Mouse (Mus musculus) liver, postnatal 0 days (tissue): ENCODE results near the gene Lrrc2. TPM values are rescaled to one million over a fixed set of nuclear protein-coding genes. Genes with fewer than 3 reads are reported as not detected.

ENCODE experiments used
- ATAC-seq: fragments of 200-750 bp; cut with Nextera tagmentation; 2 replicates; pipeline ENCODE4 v1.8.0; 2017; ENCODE audit warnings: mild to moderate bottlenecking, moderate library complexity
- DNase-seq: peaks from one replicate; pipeline ENCODE4 v3.0.0-alpha.2; 2016
- H3K27ac ChIP-seq: fragments of 300-500 bp; sonication (generic); 2 replicates; pipeline ENCODE4 v1.5.1; 2014; ENCODE audit warnings: antibody characterized with exemption, moderate library complexity, mild to moderate bottlenecking, low read depth
- H3K27me3 ChIP-seq: fragments of 300-500 bp; sonication (generic); 2 replicates; pipeline ENCODE4 v1.6.1; 2014; ENCODE audit warnings: low read length, control low read depth, mixed read lengths; ENCODE audit not compliant: insufficient read depth
- H3K36me3 ChIP-seq: fragments of 300-500 bp; sonication (generic); replicated peaks from 2 replicates; pipeline ENCODE4 v1.6.1; 2014; ENCODE audit warnings: mild to moderate bottlenecking, control low read depth, low read length, moderate library complexity, mixed read lengths; ENCODE audit not compliant: insufficient read depth
- H3K4me1 ChIP-seq: fragments of 300-500 bp; sonication (generic); 2 replicates; pipeline ENCODE4 v1.6.1; 2014; ENCODE audit warnings: antibody characterized with exemption, mild to moderate bottlenecking, control low read depth; ENCODE audit not compliant: insufficient read depth
- H3K4me2 ChIP-seq: fragments of 300-500 bp; sonication (generic); 2 replicates; pipeline ENCODE4 v1.6.1; 2014; ENCODE audit warnings: low read depth, mild to moderate bottlenecking, low read length, moderate library complexity, mixed read lengths
- H3K4me3 ChIP-seq: fragments of 300-500 bp; sonication (generic); 2 replicates; pipeline ENCODE4 v1.5.1; 2014; ENCODE audit warnings: low read depth, low read length
- H3K9ac ChIP-seq: fragments of 300-500 bp; sonication (generic); replicated peaks from 2 replicates; pipeline ENCODE4 v1.6.1; 2014; ENCODE audit warnings: mild to moderate bottlenecking, moderate library complexity
- H3K9me3 ChIP-seq: fragments of 300-500 bp; sonication (generic); 2 replicates; pipeline ENCODE4 v1.6.1; 2016; ENCODE audit warnings: mild to moderate bottlenecking, control low read depth, low read length, mixed read lengths
- CTCF ChIP-seq: sonication (generic); IDR thresholded peaks from 2 replicates; pipeline ENCODE4 v1.5.1; 2016; ENCODE audit warnings: antibody characterized with exemption, low read depth
- EP300 ChIP-seq: IDR thresholded peaks from 2 replicates; pipeline ENCODE4 v1.6.1; 2016; ENCODE audit warnings: antibody characterized with exemption, low read depth, mild to moderate bottlenecking
- WGBS: fragments of 180-500 bp; shearing (Covaris S2); extraction: QIAGEN DNeasy Blood & Tissue Kit; methylation state at CpG from one replicate; pipeline ENCODE4 v1.1.7; 2014; ENCODE audit not compliant: insufficient replicate concordance; 5-methylcytosine and 5-hydroxymethylcytosine counted together
- polyA plus RNA-seq: library from polyadenylated mRNA; unstranded; fragments of >200 nt; fragmentation: Nextera tagmentation; extraction: Ambion mirVana; gene quantifications from 2 replicates; pipeline ENCODE4 v1.2.1, GENCODE M21; 2015

Lrrc2 gene
- polyA plus RNA-seq, 1 experiment from 2014 or later = 0.13 TPM

GRCm38 (mm10) chr9:110989141-110989540 is 37.8 kb downstream of the Lrrc2 start:
- DNase-seq = no peak
- Histone ChIP-seq H3K27me3 (no peaks in the 10 kb centered on the region), H3K4me2 (peak overlapping the region; percentile 68), H3K4me3 (peak overlapping the region; percentile 42), H3K9me3 (no peaks in the 10 kb centered on the region), H3K36me3 (no peaks in the 10 kb centered on the region), H3K9ac (peak overlapping the region; percentile 63), H3K27ac (peak overlapping the region; percentile 90), H3K4me1 (peaks cover 9% of the 10 kb centered on the region)
- 43% methylated on average over 4 of the region's 4 CpGs for WGBS
- ATAC-seq = no peak
- TF ChIP-seq CTCF (no peak), EP300 (no peak)

GRCm38 (mm10) chr9:110989543-110989942 is 38.2 kb downstream of the Lrrc2 start:
- Histone ChIP-seq H3K4me1 (peaks cover 6% of the 10 kb centered on the region), H3K9me3 (no peaks in the 10 kb centered on the region), H3K4me3 (peak overlapping the region; percentile 42), H3K27me3 (no peaks in the 10 kb centered on the region), H3K36me3 (no peaks in the 10 kb centered on the region), H3K9ac (peak overlapping the region; percentile 63), H3K27ac (peak overlapping the region; percentile 90), H3K4me2 (peak overlapping the region; percentile 68)
- DNase-seq (no peak), ATAC-seq (no peak)
- no peak for TF ChIP-seq CTCF
- TF ChIP-seq EP300 = no peak
- 61% methylated on average over 2 of the region's 2 CpGs for WGBS

- DNase-seq (no peak), ATAC-seq (no peak)
- H3K36me3 ChIP-seq = no peaks in the 10 kb centered on the region
- peak within 1 kb of the TSS; percentile 42 for H3K4me3 ChIP-seq
- peak within 1 kb of the TSS; percentile 68 for H3K4me2 ChIP-seq
- H3K9ac ChIP-seq = peak within 1 kb of the TSS; percentile 63
- TF ChIP-seq CTCF (no peak), EP300 (no peak)
- peaks cover 10% of the 10 kb centered on the region for H3K4me1 ChIP-seq
- H3K27me3 ChIP-seq = no peaks in the 10 kb centered on the region
- 23% methylated on average over 6 of the region's 6 CpGs for WGBS
- H3K27ac ChIP-seq = peak within 1 kb of the TSS; percentile 90
- no peaks in the 10 kb centered on the region for H3K9me3 ChIP-seq
Measured at GRCm38 (mm10) chr9:110990204-110990603, 38.9 kb downstream of the Lrrc2 start, which contains the start of gene Rtp3. Gene Rtp3, minus strand, starts transcription at chr9:110990583.

GRCm38 (mm10) chr9:110993281-110993709 is 42.0 kb downstream of the Lrrc2 start:
- Histone ChIP-seq H3K27ac (peak overlapping the region; percentile 75), H3K4me3 (no peak overlapping the region), H3K9ac (no peak overlapping the region), H3K36me3 (no peaks in the 10 kb centered on the region), H3K27me3 (no peaks in the 10 kb centered on the region), H3K4me1 (peaks cover 13% of the 10 kb centered on the region), H3K4me2 (peak overlapping the region; percentile 29; the same call in 1 of the 2 replicates), H3K9me3 (no peaks in the 10 kb centered on the region)
- DNase-seq = peak; percentile 45
- peak; percentile 44 for ATAC-seq
- TF ChIP-seq EP300 (peak; percentile 49), CTCF (no peak)
- WGBS = 38% methylated on average over 3 of the region's 3 CpGs

GRCm38 (mm10) chr9:110994716-110995172 is 43.4 kb downstream of the Lrrc2 start:
- 12% methylated on average over 13 of the region's 13 CpGs for WGBS
- peak overlapping the region; percentile 32 for H3K4me3 ChIP-seq
- ATAC-seq (peak; percentile 83), DNase-seq (peak; percentile 89)
- no peaks in the 10 kb centered on the region for H3K9me3 ChIP-seq
- peak overlapping the region; percentile 79 for H3K27ac ChIP-seq
- H3K27me3 ChIP-seq = no peaks in the 10 kb centered on the region
- peak overlapping the region; percentile 64 for H3K4me2 ChIP-seq
- peaks cover 13% of the 10 kb centered on the region for H3K4me1 ChIP-seq
- TF ChIP-seq EP300 (no peak), CTCF (peak; percentile 55)
- H3K9ac ChIP-seq = peak overlapping the region; percentile 43; the same call in 1 of the 2 replicates
- H3K36me3 ChIP-seq = no peaks in the 10 kb centered on the region

- peak; percentile 45 for ATAC-seq
- H3K4me3 ChIP-seq = no peak overlapping the region
- H3K4me1 ChIP-seq = peaks cover 12% of the 10 kb centered on the region
- TF ChIP-seq EP300 = no peak
- peak; percentile 100 for TF ChIP-seq CTCF
- peak; percentile 81 for DNase-seq
- H3K9ac ChIP-seq = no peak overlapping the region
- no peak overlapping the region for H3K4me2 ChIP-seq
- H3K9me3 ChIP-seq = no peaks in the 10 kb centered on the region
- no peaks in the 10 kb centered on the region for H3K27me3 ChIP-seq
- whole genome bisulfite sequencing = 5% methylated on average over 5 of the region's 5 CpGs
- H3K27ac ChIP-seq = no peak overlapping the region
- H3K36me3 ChIP-seq = no peaks in the 10 kb centered on the region
Measured at GRCm38 (mm10) chr9:110997245-110997644, 45.9 kb downstream of the Lrrc2 start.
